Mouse (Mus musculus): ENCODE measurements around the gene Spry1.

DNA sequence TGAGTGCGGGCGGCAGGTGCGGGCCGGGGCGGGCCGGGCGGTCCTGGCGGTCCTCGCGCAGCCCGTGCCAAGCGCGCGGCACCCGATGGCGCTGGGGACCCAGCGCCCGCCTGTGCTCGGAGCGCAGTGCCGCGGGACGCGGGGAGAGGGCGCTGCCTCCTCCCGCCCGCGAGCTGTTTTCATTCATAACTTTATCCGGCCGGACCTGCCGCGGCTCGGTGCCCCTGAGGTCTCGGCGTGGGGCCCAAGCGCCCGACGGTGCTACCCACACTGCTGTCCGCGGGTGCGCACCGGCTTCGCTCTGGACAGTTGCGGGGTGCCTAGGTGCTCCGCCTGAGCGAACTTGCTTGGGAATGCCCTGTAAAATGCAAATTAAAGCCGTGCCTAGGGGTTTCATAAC, 1.1 kb downstream of the Spry1 start:
- TF ChIP-seq POLR2AphosphoS2 (IDR thresholded peaks at IDR 0.05; ENCODE audit: insufficient read length, low read depth): no peak
- no peak for TF ChIP-seq MAX (IDR thresholded peaks at IDR 0.05; ENCODE audit: low read depth)
- no peak for TF ChIP-seq POLR2A (IDR thresholded peaks at IDR 0.05; ENCODE audit: insufficient read length, low read depth)
- TF ChIP-seq REST (IDR thresholded peaks at IDR 0.05; ENCODE audit: insufficient read depth, insufficient read length): no peak
- TF ChIP-seq MYOG (IDR thresholded peaks at IDR 0.05; ENCODE audit: control insufficient read depth in 1 of 3, insufficient read depth in 1 of 3, insufficient read length in 2 of 3, low read depth in 2 of 3): peak in 1 of 3 experiments; percentile 43
- no peak for TF ChIP-seq CEBPB (IDR thresholded peaks at IDR 0.05; ENCODE audit: insufficient read depth, poor library complexity, severe bottlenecking)
